8 mouse cellular contexts compared by ENCODE assay signal in the genomic region with DNA sequence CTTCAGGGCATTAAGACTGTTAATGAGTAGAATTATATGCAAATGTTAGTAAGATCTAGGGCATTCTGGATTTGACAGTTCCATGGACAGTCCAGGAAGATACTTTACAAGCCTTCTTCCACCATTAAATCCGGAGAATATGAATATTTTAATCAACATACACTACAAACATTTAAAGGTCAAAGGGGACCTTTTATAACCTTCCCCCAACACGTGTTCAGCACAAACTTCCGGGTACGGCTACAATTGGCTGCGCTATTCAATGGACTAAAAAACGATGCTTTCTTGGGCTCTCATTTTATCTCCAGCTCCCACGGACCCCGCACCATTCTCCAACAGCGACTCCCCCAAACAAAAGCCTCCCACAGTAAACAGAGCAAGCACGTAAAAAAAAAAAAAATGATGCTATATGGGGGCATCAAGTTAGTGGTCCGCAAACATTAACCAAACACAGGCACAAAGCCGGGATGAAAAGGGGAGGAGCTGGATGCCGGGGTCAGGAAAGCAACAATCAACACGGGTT. TPM values are rescaled to one million over a fixed set of nuclear protein-coding genes. Genes with fewer than 3 reads are reported as not detected.
A peak's percentile ranks its signal among the peaks of the same experiment; 100 is the strongest.
DNase-seq lines count a peak whose midpoint lies in the region; ATAC-seq lines count a peak whose summit lies in the region.

No protein-coding gene starts in this region.

- peak overlapping the region; percentile 97 for H3K9ac ChIP-seq in embryonic facial prominence, embryonic 12.5 days
- H3K9ac ChIP-seq in intestine, embryonic 16.5 days (ENCODE audit: low read depth, low read length): peak overlapping the region; percentile 94
- peak overlapping the region; percentile 94 for H3K9ac ChIP-seq in midbrain, embryonic 11.5 days (ENCODE audit: low read length)

- no peak overlapping the region for H3K27ac ChIP-seq in embryonic facial prominence, embryonic 12.5 days
- peak overlapping the region; percentile 88 for H3K27ac ChIP-seq in intestine, embryonic 16.5 days (ENCODE audit: low read length)
- H3K27ac ChIP-seq in midbrain, embryonic 11.5 days (ENCODE audit: low read depth, low read length): no peak overlapping the region

- H3K4me1 ChIP-seq in embryonic facial prominence, embryonic 12.5 days: peaks cover 6% of the 10 kb centered on the region
- H3K4me1 ChIP-seq in intestine, embryonic 16.5 days (ENCODE audit: control insufficient read depth, insufficient read depth, low read length): peaks cover 5% of the 10 kb centered on the region; the same call in 1 of the 2 replicates
- H3K4me1 ChIP-seq in midbrain, embryonic 11.5 days (ENCODE audit: control insufficient read depth, insufficient read depth, low read length): peaks cover 5% of the 10 kb centered on the region; the same call in 1 of the 2 replicates

- peak; percentile 24 for DNase-seq in thymus, postnatal 14 days
- DNase-seq in thymus, adult 18-20 months: no peak
- DNase-seq in midbrain, embryonic 11.5 days (ENCODE audit: low spot score, missing footprints): peak; percentile 88
- DNase-seq in urinary bladder, postnatal 10 days (ENCODE audit: low spot score): no peak
- no peak for DNase-seq in frontal cortex, postnatal 14 days (ENCODE audit: low spot score in 2 of 2)
- DNase-seq in urinary bladder, postnatal 36 days (ENCODE audit: low spot score in 2 of 2): no peak

- no peak for ATAC-seq in embryonic facial prominence, embryonic 12.5 days (ENCODE audit: insufficient number of reproducible peaks, insufficient read depth, low FRiP score, low TSS enrichment)
- ATAC-seq in intestine, embryonic 16.5 days: no peak
- ATAC-seq in midbrain, embryonic 11.5 days (ENCODE audit: low FRiP score): no peak

- peak overlapping the region; percentile 91 for H3K4me2 ChIP-seq in embryonic facial prominence, embryonic 12.5 days (replicated peaks)
- H3K4me2 ChIP-seq in intestine, embryonic 16.5 days (ENCODE audit: low read depth, low read length): peak overlapping the region; percentile 87
- H3K4me2 ChIP-seq in midbrain, embryonic 11.5 days: peak overlapping the region; percentile 92

- peak overlapping the region; percentile 100 for H3K4me3 ChIP-seq in embryonic facial prominence, embryonic 12.5 days
- H3K4me3 ChIP-seq in intestine, embryonic 16.5 days (ENCODE audit: low read length): peak overlapping the region; percentile 96
- H3K4me3 ChIP-seq in midbrain, embryonic 11.5 days (ENCODE audit: low read depth, low read length): peak overlapping the region; percentile 99

- WGBS in embryonic facial prominence, embryonic 12.5 days: 4% methylated on average over 14 of the region's 14 CpGs
- WGBS in intestine, embryonic 16.5 days: 1% methylated on average over 14 of the region's 14 CpGs
- 4% methylated on average over 14 of the region's 14 CpGs for WGBS in midbrain, embryonic 11.5 days

- H3K9me3 ChIP-seq in embryonic facial prominence, embryonic 12.5 days: no peaks in the 10 kb centered on the region
- no peaks in the 10 kb centered on the region for H3K9me3 ChIP-seq in intestine, embryonic 16.5 days (ENCODE audit: control insufficient read depth, low read length)
- no peaks in the 10 kb centered on the region for H3K9me3 ChIP-seq in midbrain, embryonic 11.5 days (ENCODE audit: control insufficient read depth, low read length)

- H3K27me3 ChIP-seq in embryonic facial prominence, embryonic 12.5 days: no peaks in the 10 kb centered on the region
- H3K27me3 ChIP-seq in intestine, embryonic 16.5 days (replicated peaks; ENCODE audit: control insufficient read depth, insufficient read depth, low read length): no peaks in the 10 kb centered on the region
- H3K27me3 ChIP-seq in midbrain, embryonic 11.5 days (ENCODE audit: control insufficient read depth, insufficient read depth, low read length): no peaks in the 10 kb centered on the region

- peaks cover 8% of the 10 kb centered on the region for H3K36me3 ChIP-seq in embryonic facial prominence, embryonic 12.5 days
- no peaks in the 10 kb centered on the region for H3K36me3 ChIP-seq in intestine, embryonic 16.5 days (ENCODE audit: control insufficient read depth, insufficient read depth, low read length)
- H3K36me3 ChIP-seq in midbrain, embryonic 11.5 days (ENCODE audit: control insufficient read depth, insufficient read depth, low read length): no peaks in the 10 kb centered on the region

RNA-seq across cellular contexts. Expression of a gene that starts 1.5 kb away (rescaled TPM):
- 94.4 and 94.7 TPM in 2 replicates for polyA plus RNA-seq in embryonic facial prominence, embryonic 12.5 days (2016; fragmentation: Nextera tagmentation; extraction: Ambion mirVana)
- 78.6 and 83.7 TPM in 2 replicates for polyA plus RNA-seq in intestine, embryonic 16.5 days (2015; fragmentation: Nextera tagmentation; extraction: Ambion mirVana)
- polyA plus RNA-seq in midbrain, embryonic 11.5 days (2014; fragmentation: Nextera tagmentation; extraction: Ambion mirVana): 78.6 and 85.9 TPM in 2 replicates

RNA-seq across cellular contexts. Expression of a gene that starts 15.5 kb away (rescaled TPM):
- 60.9 and 71.3 TPM in 2 replicates for polyA plus RNA-seq in embryonic facial prominence, embryonic 12.5 days (2016; fragmentation: Nextera tagmentation; extraction: Ambion mirVana)
- 50.6 and 54.3 TPM in 2 replicates for polyA plus RNA-seq in intestine, embryonic 16.5 days (2015; fragmentation: Nextera tagmentation; extraction: Ambion mirVana)
- polyA plus RNA-seq in midbrain, embryonic 11.5 days (2014; fragmentation: Nextera tagmentation; extraction: Ambion mirVana): 76.6 and 90.0 TPM in 2 replicates

RNA-seq across cellular contexts. Expression of a gene that starts 53.9 kb away (rescaled TPM):
- polyA plus RNA-seq in embryonic facial prominence, embryonic 12.5 days (2016; fragmentation: Nextera tagmentation; extraction: Ambion mirVana): 29.5 and 30.7 TPM in 2 replicates
- polyA plus RNA-seq in intestine, embryonic 16.5 days (2015; fragmentation: Nextera tagmentation; extraction: Ambion mirVana): 55.1 and 55.4 TPM in 2 replicates
- polyA plus RNA-seq in midbrain, embryonic 11.5 days (2014; fragmentation: Nextera tagmentation; extraction: Ambion mirVana): 19.6 and 23.1 TPM in 2 replicates

RNA-seq across cellular contexts. Expression of a gene that starts 58.7 kb away (rescaled TPM):
- polyA plus RNA-seq in embryonic facial prominence, embryonic 12.5 days (2016; fragmentation: Nextera tagmentation; extraction: Ambion mirVana): 26.5 and 27.2 TPM in 2 replicates
- polyA plus RNA-seq in intestine, embryonic 16.5 days (2015; fragmentation: Nextera tagmentation; extraction: Ambion mirVana): 20.1 and 20.9 TPM in 2 replicates
- 15.6 and 17.3 TPM in 2 replicates for polyA plus RNA-seq in midbrain, embryonic 11.5 days (2014; fragmentation: Nextera tagmentation; extraction: Ambion mirVana)

Comparison
In these comparisons a context has a peak if more than half of its experiments do, and no peak if none do; other contexts are left out.
1. DNase-seq: peak in thymus, postnatal 14 days (single experiment) and midbrain, embryonic 11.5 days (single experiment); none in thymus, adult 18-20 months (0 of 2), urinary bladder, postnatal 10 days (single experiment), frontal cortex, postnatal 14 days (0 of 2) and urinary bladder, postnatal 36 days (0 of 2).
2. Peak in every context shown above with its lines, with median percentiles within 50 percentile points of each other: H3K4me2 ChIP-seq, H3K4me3 ChIP-seq and H3K9ac ChIP-seq.